Mouse (Mus musculus): ENCODE results near the gene Tymp.

The Tymp gene

GRCm38 (mm10) chr15:89373762-89374248 lies 3.0 kb downstream of the Tymp start, which contains the start of gene Sco2:
Sco2 (minus strand) TSS chr15:89373846.
- DNase-seq (ENCODE audit: low spot score in 2 of 2) = peak; percentile 66 to 94

DNA sequence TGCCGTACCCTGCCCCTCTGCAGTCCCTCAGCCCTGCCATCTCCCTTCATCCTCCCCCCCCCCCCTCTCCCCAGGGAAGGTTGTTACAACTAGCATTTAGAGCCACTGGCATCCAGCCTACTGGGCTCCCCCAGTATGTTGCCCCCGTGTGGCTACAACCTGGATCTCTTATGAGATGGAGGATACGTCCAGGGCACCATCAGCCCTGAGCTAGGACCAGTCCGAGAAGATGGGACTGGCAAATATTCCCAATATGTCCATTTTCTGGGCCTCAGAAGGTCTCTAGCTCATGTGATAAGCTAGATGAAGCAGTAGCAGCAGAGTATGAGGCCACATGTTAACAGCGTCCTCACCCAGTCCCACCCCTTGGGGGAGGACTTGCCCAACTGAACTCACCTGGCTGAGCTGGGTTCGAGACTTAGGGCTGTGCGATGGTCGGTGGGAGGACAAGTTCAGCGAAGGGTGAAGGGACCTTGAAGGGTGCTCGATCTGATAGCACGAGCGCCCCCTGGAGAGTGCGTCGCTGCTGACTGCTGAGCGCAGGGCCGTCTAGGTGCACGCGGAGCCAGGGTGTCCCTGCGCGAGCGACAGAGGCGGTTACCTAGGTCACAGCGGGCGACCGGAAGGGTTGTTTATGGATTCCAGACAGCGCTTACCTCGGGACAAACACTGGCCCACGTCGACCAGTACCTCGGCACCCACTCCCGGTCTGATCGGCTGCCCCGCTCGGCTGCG lies 3.6 kb downstream of the Tymp start:
- peak; percentile 67 to 87 for DNase-seq (ENCODE audit: low spot score in 2 of 2)

DNA sequence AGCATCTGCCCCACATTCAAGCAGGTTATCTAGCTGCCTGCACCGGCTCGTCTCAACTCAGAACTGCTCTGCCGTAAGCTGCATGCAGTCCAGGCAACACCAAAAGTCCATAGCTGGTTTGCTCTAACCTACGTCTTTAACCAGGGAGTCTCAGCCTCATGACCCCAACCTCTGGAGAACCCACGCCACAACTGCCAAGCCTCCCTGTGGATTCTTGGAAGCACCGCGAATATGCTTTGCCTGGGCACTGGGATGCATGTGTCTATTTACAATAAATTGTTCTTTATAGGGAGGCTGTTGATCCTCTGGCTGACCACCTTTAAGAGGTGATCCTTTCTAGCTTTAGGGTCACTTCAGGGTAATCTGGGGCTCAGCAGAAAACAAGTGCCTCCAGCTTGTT lies 4.3 kb downstream of the Tymp start:
- DNase-seq (ENCODE audit: low spot score in 2 of 2) = no peak

DNA sequence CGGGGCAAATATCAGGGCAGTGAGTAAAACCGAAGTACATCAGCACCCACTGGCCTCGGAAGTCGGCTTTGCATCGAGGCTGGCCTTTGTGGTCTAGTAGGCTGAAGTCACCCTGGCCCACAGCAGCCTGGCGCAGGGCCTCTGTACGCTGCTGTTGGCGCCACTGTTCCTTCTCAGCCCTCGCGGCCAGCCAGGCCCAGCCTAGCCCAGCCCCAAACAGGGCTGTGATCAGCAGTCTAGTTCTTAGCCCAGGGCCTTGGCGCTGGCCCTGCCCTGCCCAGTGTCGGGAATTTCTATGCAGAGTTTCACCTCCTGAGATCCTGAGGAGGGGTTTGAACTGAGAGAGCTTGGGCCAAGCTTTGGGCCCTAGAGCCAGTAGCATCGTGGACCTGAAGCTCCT lies 4.8 kb downstream of the Tymp start:
- no peak for DNase-seq (ENCODE audit: low spot score in 2 of 2)

DNA sequence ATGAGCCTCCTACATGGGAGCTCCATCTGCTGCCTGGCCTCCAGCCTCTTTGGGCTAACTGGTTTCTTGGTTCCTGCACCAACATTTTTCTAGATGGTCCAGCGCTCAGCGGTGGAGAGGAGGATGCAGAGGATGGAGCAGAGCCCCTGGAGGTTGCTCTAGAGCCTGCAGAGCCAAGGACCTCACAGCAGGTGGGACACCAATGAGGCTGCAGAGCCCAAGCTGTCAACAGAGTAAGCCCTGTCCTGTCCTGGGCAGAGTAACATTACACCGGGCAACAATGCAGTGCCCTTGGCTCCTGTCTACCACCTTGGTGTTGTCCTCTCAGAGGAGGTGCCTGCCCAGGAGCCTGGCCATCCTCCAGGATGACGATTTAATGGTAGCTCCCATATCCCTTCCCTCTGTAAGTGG lies 11.7 kb downstream of the Tymp start:
- no peak for DNase-seq (ENCODE audit: low spot score in 2 of 2)

- no peak for DNase-seq (ENCODE audit: low spot score in 2 of 2)
These were observed 13.8 kb downstream of the Tymp start for GRCm38 (mm10) chr15:89363051-89363450.

- DNase-seq (ENCODE audit: low spot score in 2 of 2) = no peak
These were observed 18.1 kb downstream of the Tymp start for GRCm38 (mm10) chr15:89358784-89359183.

- DNase-seq (ENCODE audit: low spot score in 2 of 2) = peak in 1 of 2 experiments; percentile 39
These were observed 20.5 kb downstream of the Tymp start for GRCm38 (mm10) chr15:89356372-89356771.

DNA sequence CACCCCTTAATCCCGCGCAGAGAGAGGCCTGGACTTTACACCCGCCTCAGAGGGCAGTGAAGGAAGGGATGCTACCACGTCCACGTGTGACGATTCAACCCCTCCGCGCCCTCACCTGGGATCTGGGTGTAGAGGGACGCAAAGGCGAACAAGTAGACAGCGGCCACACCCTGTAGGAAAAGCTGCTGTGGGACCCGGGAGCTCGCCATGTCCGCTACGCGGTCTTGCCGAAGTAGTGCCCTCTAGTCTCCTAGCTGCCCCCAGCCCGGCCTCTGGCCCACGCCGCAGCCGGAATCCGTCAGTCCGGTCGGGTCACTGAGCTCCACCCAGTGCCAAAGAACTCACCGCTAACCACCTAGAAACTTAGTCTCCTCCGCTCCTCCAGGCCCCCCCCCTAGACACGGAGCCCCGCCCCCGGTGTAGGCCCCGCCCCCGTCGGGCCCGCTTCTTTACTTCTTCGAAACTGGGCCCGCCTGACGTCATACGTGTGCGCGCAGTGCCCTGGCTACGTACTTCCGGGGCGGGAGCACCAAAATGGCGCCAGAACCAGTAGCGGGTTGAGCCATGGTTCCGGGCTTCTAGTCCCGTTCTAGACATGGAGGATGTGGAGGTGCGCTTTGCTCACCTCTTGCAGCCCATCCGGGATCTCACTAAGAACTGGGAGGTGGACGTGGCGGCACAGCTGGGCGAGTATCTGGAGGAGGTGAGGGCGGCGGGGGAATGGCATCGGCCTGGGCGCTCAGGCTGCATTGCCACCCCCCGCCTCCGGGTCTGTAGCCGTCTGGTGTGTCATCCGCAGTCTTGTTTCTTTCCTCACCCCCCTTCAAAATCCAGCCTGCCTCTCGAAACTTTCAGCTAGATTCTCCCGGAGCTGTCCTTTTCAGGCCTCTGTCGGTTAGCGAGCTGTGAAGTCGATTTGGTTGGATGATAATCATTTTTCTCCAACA lies 21.3 kb downstream of the Tymp start, which contains the start of the genes Lmf2 and Ncaph2:
TSS of gene Lmf2 (minus strand) at position 419 of the 947 bp plus-strand sequence.
TSS of gene Ncaph2 (plus strand) at position 479 of the 947 bp plus-strand sequence.
- peak; percentile 79 to 94 for DNase-seq (ENCODE audit: low spot score in 2 of 2)

DNA sequence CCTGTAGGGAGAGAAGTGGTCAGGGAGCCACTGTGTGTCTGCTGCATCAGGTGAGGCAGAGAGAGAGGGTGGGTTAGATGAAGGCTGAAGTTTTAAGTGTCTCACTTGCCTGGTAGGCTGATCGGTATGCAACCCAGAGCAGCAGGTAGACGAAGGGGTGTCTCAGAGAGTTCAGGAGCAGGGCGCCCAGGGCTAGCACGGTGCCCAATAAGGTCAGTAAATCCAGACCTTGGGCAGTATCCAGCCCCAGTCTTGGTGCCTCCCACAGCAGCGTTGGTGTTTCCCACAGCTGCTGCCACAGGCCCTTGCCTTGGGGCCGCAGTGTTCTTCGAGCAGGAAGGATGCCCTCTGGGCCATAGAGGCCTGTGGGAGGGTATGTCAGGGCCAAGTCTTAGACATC lies 22.4 kb downstream of the Tymp start:
- no peak for DNase-seq (ENCODE audit: low spot score in 2 of 2)

DNA sequence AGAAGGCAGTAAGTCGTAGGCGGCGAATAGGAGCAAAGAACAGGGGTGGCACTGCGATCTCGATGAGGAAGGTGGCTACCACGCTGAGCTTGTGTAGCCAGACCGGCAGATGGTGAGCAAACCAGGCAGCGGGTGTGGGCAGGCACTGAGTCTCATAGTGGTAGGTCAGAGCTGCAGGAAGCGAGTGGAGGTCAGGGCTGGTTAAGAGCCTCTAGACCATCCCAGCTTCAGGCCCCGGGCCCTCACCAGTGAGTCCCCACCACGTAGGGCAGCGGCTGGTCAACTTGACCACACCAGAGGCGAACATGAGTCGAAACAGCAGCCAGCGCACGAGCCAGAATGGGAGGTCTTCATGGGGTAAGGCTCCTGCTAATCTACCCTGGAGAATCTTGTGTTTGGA lies 23.0 kb downstream of the Tymp start:
- DNase-seq (ENCODE audit: low spot score in 2 of 2) = no peak

DNA sequence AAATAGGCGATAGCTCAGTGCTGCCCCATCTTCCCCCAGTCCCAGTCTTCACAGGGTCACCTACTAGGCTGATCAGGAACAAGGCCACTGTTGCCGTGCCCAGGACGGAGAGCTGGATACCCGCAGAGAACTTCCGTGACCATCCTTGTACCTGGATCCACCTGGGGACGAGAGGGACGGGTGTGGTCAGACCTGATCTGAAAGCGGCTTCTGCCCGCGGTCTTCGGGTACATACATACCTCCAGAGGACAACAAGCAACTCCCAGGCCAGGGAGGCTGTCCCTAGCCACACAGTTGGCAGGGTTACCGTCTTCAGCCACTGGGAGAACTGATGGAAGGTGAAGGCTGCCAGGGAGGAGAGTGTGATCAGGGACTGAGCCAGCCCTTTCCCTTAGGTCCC lies 24.0 kb downstream of the Tymp start:
- no peak for DNase-seq (ENCODE audit: low spot score in 2 of 2)

- DNase-seq (ENCODE audit: low spot score in 2 of 2) = no peak
These were observed 24.8 kb downstream of the Tymp start for GRCm38 (mm10) chr15:89352054-89352453.

DNA sequence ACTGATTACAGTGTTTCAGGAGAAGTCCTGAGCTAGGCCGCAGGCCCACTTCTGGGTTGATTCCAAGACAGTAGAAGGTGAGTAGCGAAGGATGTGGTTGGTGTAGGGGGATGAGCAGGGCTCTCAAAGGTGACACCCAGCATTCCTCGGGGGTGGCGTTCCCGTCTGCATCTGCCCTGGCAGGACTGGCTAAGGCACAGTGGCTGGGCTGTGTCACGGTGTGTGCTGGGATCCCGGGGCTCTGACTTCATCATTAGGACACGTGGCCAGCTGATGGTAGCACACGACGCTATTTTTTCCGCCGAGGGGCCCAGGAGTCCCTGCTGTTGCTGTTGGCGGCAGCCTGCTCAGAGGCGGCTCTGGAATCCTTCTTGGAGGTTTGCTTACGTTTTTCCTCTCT lies 25.5 kb downstream of the Tymp start:
- DNase-seq (ENCODE audit: low spot score in 2 of 2) = no peak

DNA sequence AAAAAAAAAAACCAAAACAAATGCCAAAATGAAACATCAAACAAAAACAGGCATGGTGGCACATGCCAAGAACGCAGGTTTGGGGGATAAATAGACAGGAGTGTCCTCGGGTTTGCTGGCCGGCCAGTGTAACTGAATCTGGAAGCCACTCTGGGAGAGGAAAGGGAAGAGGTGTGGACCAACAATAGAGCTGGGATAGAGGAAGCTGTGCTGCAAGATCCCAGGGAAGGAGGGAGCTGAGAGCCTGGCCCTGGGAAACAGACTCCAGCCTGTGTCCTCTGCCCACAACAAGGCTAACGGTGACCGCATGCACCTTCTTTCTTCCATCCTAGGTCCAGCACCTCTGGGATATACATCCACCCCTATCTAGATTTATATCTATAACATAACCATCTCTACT lies 26.4 kb downstream of the Tymp start:
- DNase-seq (ENCODE audit: low spot score in 2 of 2) = no peak

- no peak for DNase-seq (ENCODE audit: low spot score in 2 of 2)
These were observed 33.5 kb downstream of the Tymp start for GRCm38 (mm10) chr15:89343325-89343724.

- no peak for DNase-seq (ENCODE audit: low spot score in 2 of 2)
These were observed 35.2 kb downstream of the Tymp start for GRCm38 (mm10) chr15:89341678-89342077.

GRCm38 (mm10) chr15:89340136-89340535 lies 36.7 kb downstream of the Tymp start:
- DNase-seq (ENCODE audit: low spot score in 2 of 2) = no peak

GRCm38 (mm10) chr15:89339696-89340095 lies 37.1 kb downstream of the Tymp start:
- DNase-seq (ENCODE audit: low spot score in 2 of 2) = no peak

GRCm38 (mm10) chr15:89336422-89336821 lies 40.4 kb downstream of the Tymp start:
- no peak for DNase-seq (ENCODE audit: low spot score in 2 of 2)

- no peak for DNase-seq (ENCODE audit: low spot score in 2 of 2)
These were observed 41.9 kb downstream of the Tymp start for GRCm38 (mm10) chr15:89334774-89335537.

GRCm38 (mm10) chr15:89334271-89334670 lies 42.6 kb downstream of the Tymp start, which contains the start of gene Miox:
Miox (plus strand) TSS chr15:89334398.
- DNase-seq (ENCODE audit: low spot score in 2 of 2) = no peak

All from left cerebral cortex, adult 9 months (tissue).